Mouse (Mus musculus): Measurements from ENCODE around the gene Asb13. TPM values are rescaled to one million over a fixed set of nuclear protein-coding genes. Genes with fewer than 3 reads are reported as not detected.

Asb13 gene
- polyA plus RNA-seq, 1 experiment from 2014 or later: 16.1 TPM

- ATAC-seq (ENCODE audit: low FRiP score): no peak
Measured at GRCm38 (mm10) chr13:3636797-3637196, 3.0 kb downstream of the Asb13 start.

DNA sequence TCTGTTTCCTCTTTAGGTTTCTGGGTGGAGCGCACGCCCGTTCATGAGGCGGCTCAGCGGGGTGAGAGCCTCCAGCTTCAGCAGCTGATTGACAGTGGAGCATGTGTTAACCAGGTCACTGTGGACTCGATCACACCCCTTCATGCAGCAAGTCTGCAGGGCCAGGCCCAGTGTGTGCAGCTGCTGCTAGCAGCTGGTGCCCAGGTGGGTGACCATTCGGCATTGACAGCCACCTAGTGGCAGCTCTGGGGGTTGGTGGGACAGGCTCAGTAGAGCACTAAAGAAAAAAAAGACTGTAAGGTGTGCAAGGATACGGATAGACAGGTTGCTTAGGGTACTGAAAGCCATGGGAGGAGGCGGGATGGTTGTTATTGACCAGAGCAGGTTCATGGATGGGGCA, 8.2 kb downstream of the Asb13 start:
- no peak for ATAC-seq (ENCODE audit: low FRiP score)
- no peak overlapping the region for H3K27ac ChIP-seq
- no peaks in the 10 kb centered on the region for H3K27me3 ChIP-seq
- no peak overlapping the region for H3K9ac ChIP-seq
- H3K4me1 ChIP-seq: no peaks in the 10 kb centered on the region
- peaks cover 10% of the 10 kb centered on the region for H3K36me3 ChIP-seq (replicated peaks)
- no peak overlapping the region for H3K4me3 ChIP-seq (replicated peaks)
- 82% methylated on average over 9 of the region's 9 CpGs for WGBS
- no peaks in the 10 kb centered on the region for H3K9me3 ChIP-seq
- no peak overlapping the region for H3K4me2 ChIP-seq

More at GRCm38 (mm10) chr13:3636797-3637196, 3.0 kb downstream of the Asb13 start:
- H3K27me3 ChIP-seq: 0 out of 2 replicates have a peak, but pooled peaks cover 3% of the 10 kb centered on the region
- no peaks in the 10 kb centered on the region for H3K36me3 ChIP-seq (replicated peaks)
- WGBS: 69% methylated on average over 11 of the region's 11 CpGs
- H3K27ac ChIP-seq: no peak overlapping the region
- no peaks in the 10 kb centered on the region for H3K4me1 ChIP-seq
- H3K4me3 ChIP-seq (replicated peaks): no peak overlapping the region
- H3K9me3 ChIP-seq: no peaks in the 10 kb centered on the region
- no peak overlapping the region for H3K9ac ChIP-seq
- no peak overlapping the region for H3K4me2 ChIP-seq

- WGBS: 90% methylated on average over 5 of the region's 5 CpGs
- H3K9me3 ChIP-seq: no peaks in the 10 kb centered on the region
- H3K4me3 ChIP-seq (replicated peaks): no peak overlapping the region
- no peak for ATAC-seq (ENCODE audit: low FRiP score)
- H3K27me3 ChIP-seq: no peaks in the 10 kb centered on the region
- no peak overlapping the region for H3K9ac ChIP-seq
- peaks cover 10% of the 10 kb centered on the region for H3K36me3 ChIP-seq (replicated peaks)
- H3K4me1 ChIP-seq: no peaks in the 10 kb centered on the region
- no peak overlapping the region for H3K4me2 ChIP-seq
- no peak overlapping the region for H3K27ac ChIP-seq
Measured at GRCm38 (mm10) chr13:3642538-3642937, 8.7 kb downstream of the Asb13 start.

- ATAC-seq (ENCODE audit: low FRiP score): no peak
- Histone ChIP-seq H3K27ac (no peak overlapping the region), H3K9ac (no peak overlapping the region), H3K4me1 (no peaks in the 10 kb centered on the region), H3K4me2 (no peak overlapping the region), H3K4me3 (replicated peaks) (no peak overlapping the region), H3K27me3 (no peaks in the 10 kb centered on the region), H3K36me3 (replicated peaks) (peaks cover 18% of the 10 kb centered on the region), H3K9me3 (no peaks in the 10 kb centered on the region)
- 97% methylated on average over 5 of the region's 5 CpGs for WGBS
Measured at GRCm38 (mm10) chr13:3644871-3645270, 11.0 kb downstream of the Asb13 start.

DNA sequence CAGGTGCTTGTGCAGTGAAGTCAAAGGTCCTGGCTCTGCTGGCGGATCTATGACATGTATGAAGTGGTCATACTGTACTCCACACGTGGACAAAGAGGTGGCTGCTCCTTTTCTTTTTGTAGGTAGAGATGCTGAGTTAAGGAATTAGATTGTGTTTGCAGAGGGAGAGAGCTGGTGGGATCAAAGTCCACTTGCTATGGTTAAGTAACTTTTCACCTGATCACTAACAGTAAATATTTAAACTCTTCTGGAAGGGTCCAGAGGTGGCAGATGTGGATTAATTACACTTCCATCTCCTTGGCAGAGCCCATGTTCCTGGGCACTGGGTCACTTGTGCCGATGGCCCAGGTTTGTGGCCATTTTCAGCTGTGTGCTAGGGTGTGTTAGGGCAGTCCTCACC, 12.1 kb downstream of the Asb13 start:
- H3K9ac ChIP-seq: no peak overlapping the region
- H3K4me1 ChIP-seq: no peaks in the 10 kb centered on the region
- ATAC-seq (ENCODE audit: low FRiP score): no peak
- no peak overlapping the region for H3K27ac ChIP-seq
- H3K27me3 ChIP-seq: no peaks in the 10 kb centered on the region
- H3K9me3 ChIP-seq: no peaks in the 10 kb centered on the region
- 92% methylated on average over 3 of the region's 3 CpGs for WGBS
- no peak overlapping the region for H3K4me3 ChIP-seq (replicated peaks)
- H3K36me3 ChIP-seq (replicated peaks): peaks cover 28% of the 10 kb centered on the region
- H3K4me2 ChIP-seq: no peak overlapping the region

- Histone ChIP-seq H3K36me3 (replicated peaks) (peaks cover 29% of the 10 kb centered on the region), H3K4me2 (no peak overlapping the region)
Measured at GRCm38 (mm10) chr13:3646566-3646965, 12.7 kb downstream of the Asb13 start.

DNA sequence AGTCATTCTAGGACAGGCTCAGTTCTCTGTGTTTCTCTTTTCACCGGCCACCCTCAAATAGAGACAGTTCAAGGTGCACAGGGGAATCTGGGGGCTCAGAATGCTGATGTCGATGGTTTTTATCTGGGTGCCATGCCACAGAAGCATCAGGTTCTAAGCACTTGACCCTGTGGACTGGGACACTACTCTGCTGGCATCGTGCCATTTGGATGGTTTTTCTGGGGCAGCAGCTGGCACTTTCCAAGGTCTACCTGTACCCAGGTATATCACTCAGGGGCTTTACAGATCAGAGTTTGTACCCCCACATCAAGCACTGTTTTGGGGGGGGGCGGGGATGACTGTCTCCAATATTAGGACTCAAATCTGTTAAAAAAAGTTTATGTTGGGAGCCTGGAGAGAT, 16.7 kb downstream of the Asb13 start:
- no peaks in the 10 kb centered on the region for H3K4me1 ChIP-seq
- 94% methylated on average over 4 of the region's 4 CpGs for whole genome bisulfite sequencing
- H3K9me3 ChIP-seq: no peaks in the 10 kb centered on the region
- H3K4me2 ChIP-seq: no peak overlapping the region
- H3K27me3 ChIP-seq: no peaks in the 10 kb centered on the region
- no peak for ATAC-seq (ENCODE audit: low FRiP score)
- H3K27ac ChIP-seq: no peak overlapping the region
- H3K4me3 ChIP-seq (replicated peaks): no peak overlapping the region
- peaks cover 39% of the 10 kb centered on the region for H3K36me3 ChIP-seq (replicated peaks)
- no peak overlapping the region for H3K9ac ChIP-seq

More at GRCm38 (mm10) chr13:3646566-3646965, 12.7 kb downstream of the Asb13 start:
- no peak overlapping the region for H3K9ac ChIP-seq
- H3K9me3 ChIP-seq: no peaks in the 10 kb centered on the region
- no peak overlapping the region for H3K27ac ChIP-seq
- H3K27me3 ChIP-seq: no peaks in the 10 kb centered on the region
- WGBS: 92% methylated on average over 7 of the region's 7 CpGs
- H3K4me3 ChIP-seq (replicated peaks): no peak overlapping the region
- ATAC-seq (ENCODE audit: low FRiP score): no peak
- H3K4me1 ChIP-seq: no peaks in the 10 kb centered on the region

DNA sequence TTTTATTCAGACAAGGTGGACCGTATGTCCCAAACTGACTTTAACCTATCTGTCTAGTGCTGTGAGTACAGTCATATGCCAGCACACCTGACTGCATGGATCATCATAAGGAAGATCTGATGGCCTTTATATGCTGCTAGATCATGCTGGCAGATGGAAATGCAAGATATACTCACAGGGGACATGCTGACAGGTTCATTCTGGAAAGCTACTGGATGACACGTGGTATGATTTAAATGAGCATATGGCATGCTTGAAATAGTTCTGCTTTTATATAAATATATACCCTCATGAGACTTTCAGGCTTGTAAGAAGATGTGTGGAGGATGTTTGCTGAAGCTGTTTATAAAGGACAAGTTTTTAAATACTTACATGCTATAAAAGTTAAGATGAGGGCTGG, 20.6 kb downstream of the Asb13 start:
- H3K9ac ChIP-seq: no peak overlapping the region
- H3K36me3 ChIP-seq (replicated peaks): peaks cover 30% of the 10 kb centered on the region
- 92% methylated on average over 2 of the region's 2 CpGs for WGBS
- no peak overlapping the region for H3K4me3 ChIP-seq (replicated peaks)
- H3K4me2 ChIP-seq: no peak overlapping the region
- no peaks in the 10 kb centered on the region for H3K27me3 ChIP-seq
- no peaks in the 10 kb centered on the region for H3K9me3 ChIP-seq
- no peaks in the 10 kb centered on the region for H3K4me1 ChIP-seq
- no peak overlapping the region for H3K27ac ChIP-seq
- no peak for ATAC-seq (ENCODE audit: low FRiP score)

DNA sequence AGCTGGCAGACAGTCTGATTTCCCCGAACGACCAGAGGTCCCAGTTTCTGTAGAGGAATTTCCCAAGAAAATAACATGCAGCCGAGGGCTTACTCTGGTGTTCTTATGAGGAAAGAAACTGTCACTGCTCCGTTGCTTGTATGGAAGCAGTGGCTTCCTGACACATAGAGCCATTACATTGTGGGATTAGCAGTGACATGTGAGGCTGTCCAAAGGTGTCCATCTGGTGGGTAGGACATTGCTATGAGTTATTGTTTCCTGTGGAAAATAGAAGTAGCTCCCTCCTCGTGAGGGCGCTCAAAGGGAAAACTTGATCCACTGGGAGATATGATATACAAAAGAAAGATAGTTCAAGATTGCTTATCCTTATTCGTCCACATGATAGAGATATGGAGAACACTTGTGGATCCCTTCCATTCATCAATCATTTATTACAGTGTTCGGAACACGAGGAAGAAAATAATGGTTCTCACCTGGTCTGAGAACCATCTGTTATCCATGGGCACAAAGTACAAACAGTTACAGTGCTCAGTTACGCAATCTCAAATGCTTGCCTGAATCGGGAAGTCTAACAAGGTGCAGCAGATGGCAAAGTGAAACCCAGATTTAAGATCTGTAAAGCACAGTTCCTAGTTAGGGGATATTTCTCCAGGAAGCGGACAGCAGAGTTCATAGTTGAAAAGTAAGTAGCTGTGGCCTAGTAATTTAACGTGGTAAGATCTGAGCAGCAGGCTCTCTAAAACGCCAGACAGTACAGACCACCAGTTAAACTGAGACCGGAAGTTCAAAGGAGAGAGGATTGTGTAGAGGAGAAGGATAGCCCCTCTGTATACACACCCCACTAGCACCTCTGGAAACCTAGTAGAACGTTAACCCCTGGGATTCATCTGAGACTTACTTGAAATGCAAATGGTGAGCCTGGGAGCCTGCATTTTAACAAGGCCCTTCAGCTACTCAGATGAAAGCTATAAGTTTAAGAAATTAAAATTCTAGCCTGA, 25.6 kb downstream of the Asb13 start:
- ATAC-seq (ENCODE audit: low FRiP score): no peak
- Histone ChIP-seq H3K4me2 (no peak overlapping the region), H3K27me3 (no peaks in the 10 kb centered on the region), H3K27ac (no peak overlapping the region), H3K9ac (no peak overlapping the region), H3K36me3 (replicated peaks) (no peaks in the 10 kb centered on the region), H3K9me3 (no peaks in the 10 kb centered on the region), H3K4me3 (replicated peaks) (no peak overlapping the region), H3K4me1 (no peaks in the 10 kb centered on the region)
- 80% methylated on average over 16 of the region's 16 CpGs for WGBS

DNA sequence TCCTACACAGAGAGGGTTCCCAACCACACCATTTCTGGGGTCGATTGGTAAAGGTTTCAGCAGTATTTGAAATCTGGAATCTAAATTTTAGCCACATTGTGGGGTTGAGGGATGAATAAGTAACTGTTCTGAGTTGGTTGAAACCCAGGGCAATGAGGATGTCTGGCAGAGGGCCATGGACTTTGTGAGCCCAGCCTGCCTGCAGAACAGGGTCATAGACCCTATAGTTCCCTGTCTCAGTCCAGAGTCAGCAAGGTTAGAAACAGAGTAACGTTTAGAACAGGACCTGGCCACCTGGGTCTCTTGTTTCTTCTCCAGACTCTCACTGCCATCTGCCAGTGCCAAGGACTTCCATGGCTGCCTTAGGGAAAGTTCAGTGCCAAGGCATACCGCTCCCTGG, 30.4 kb downstream of the Asb13 start:
- no peak overlapping the region for H3K9ac ChIP-seq
- no peak overlapping the region for H3K4me3 ChIP-seq (replicated peaks)
- no peak for ATAC-seq (ENCODE audit: low FRiP score)
- H3K36me3 ChIP-seq (replicated peaks): no peaks in the 10 kb centered on the region
- WGBS: 78% methylated on average over 3 of the region's 3 CpGs
- H3K27ac ChIP-seq: no peak overlapping the region
- H3K4me2 ChIP-seq: no peak overlapping the region
- H3K4me1 ChIP-seq: no peaks in the 10 kb centered on the region
- no peaks in the 10 kb centered on the region for H3K27me3 ChIP-seq
- H3K9me3 ChIP-seq: no peaks in the 10 kb centered on the region

- Histone ChIP-seq H3K9me3 (no peaks in the 10 kb centered on the region), H3K9ac (no peak overlapping the region), H3K4me3 (replicated peaks) (no peak overlapping the region), H3K4me1 (no peaks in the 10 kb centered on the region), H3K27ac (no peak overlapping the region), H3K27me3 (no peaks in the 10 kb centered on the region), H3K4me2 (peak overlapping the region; percentile 34; the same call in 1 of the 2 replicates), H3K36me3 (replicated peaks) (no peaks in the 10 kb centered on the region)
- WGBS: 10% methylated on average over 5 of the region's 5 CpGs
- peak; percentile 85 for ATAC-seq (ENCODE audit: low FRiP score)
Measured at GRCm38 (mm10) chr13:3665308-3665723, 31.5 kb downstream of the Asb13 start.

GRCm38 (mm10) chr13:3667288-3667873, 33.5 kb downstream of the Asb13 start:
- Histone ChIP-seq H3K9me3 (no peaks in the 10 kb centered on the region), H3K27me3 (no peaks in the 10 kb centered on the region), H3K4me2 (no peak overlapping the region), H3K36me3 (replicated peaks) (no peaks in the 10 kb centered on the region), H3K4me1 (no peaks in the 10 kb centered on the region), H3K4me3 (replicated peaks) (no peak overlapping the region), H3K27ac (no peak overlapping the region), H3K9ac (no peak overlapping the region)
- ATAC-seq (ENCODE audit: low FRiP score): no peak
- WGBS: 80% methylated on average over 5 of the region's 5 CpGs

Data from forebrain, embryonic 12.5 days (tissue).